Mouse (Mus musculus): ENCODE results near the gene Apoh. TPM values are rescaled to one million over a fixed set of nuclear protein-coding genes. Genes with fewer than 3 reads are reported as not detected.

Gene Apoh
- total RNA-seq, 2 experiments from 2014 or later: 0.24 TPM; not detected in 1

Other genes with a start within 250 kb of the Apoh start
- 10 to 100 TPM; 52.2 to 57.1 TPM for gene Prkca, start 574 bp downstream of the Apoh start, total RNA-seq (2021)
- gene Cep112, start 81.8 kb downstream of the Apoh start, total RNA-seq (2021): 10 to 100 TPM; 16.2 to 17.2 TPM

Data from heart, postnatal 4 days (tissue).